Mouse (Mus musculus) stomach, postnatal 0 days (tissue): ENCODE data around the gene Il22ra1. TPM values are rescaled to one million over a fixed set of nuclear protein-coding genes. Genes with fewer than 3 reads are reported as not detected.

Experiments used
- ATAC-seq: fragments of 200-750 bp; cut with Nextera tagmentation; 2 replicates; pipeline ENCODE4 v1.8.0; 2017; ENCODE audit not compliant: low FRiP score, low TSS enrichment
- DNase-seq: peaks from one replicate; pipeline ENCODE4 v3.0.0-alpha.2; 2016; ENCODE audit warnings: low spot score
- H3K27ac ChIP-seq: fragments of 300-500 bp; sonication (generic); replicated peaks from 2 replicates; pipeline ENCODE4 v1.5.1; 2014; ENCODE audit warnings: mild to moderate bottlenecking, control low read depth
- H3K27me3 ChIP-seq: fragments of 300-500 bp; sonication (generic); 2 replicates; pipeline ENCODE4 v1.6.1; 2014; ENCODE audit warnings: low read length; ENCODE audit not compliant: control insufficient read depth, insufficient read depth
- H3K36me3 ChIP-seq: fragments of 300-500 bp; sonication (generic); 2 replicates; pipeline ENCODE4 v1.6.1; 2014; ENCODE audit warnings: low read length, mixed read lengths; ENCODE audit not compliant: control insufficient read depth, insufficient read depth
- H3K4me1 ChIP-seq: fragments of 300-500 bp; sonication (generic); replicated peaks from 2 replicates; pipeline ENCODE4 v1.6.1; 2014; ENCODE audit warnings: antibody characterized with exemption; ENCODE audit not compliant: control insufficient read depth, insufficient read depth
- H3K4me2 ChIP-seq: fragments of 300-500 bp; sonication (generic); replicated peaks from 2 replicates; pipeline ENCODE4 v1.6.1; 2014; ENCODE audit warnings: low read depth, mild to moderate bottlenecking, control low read depth, moderate library complexity
- H3K4me3 ChIP-seq: fragments of 300-500 bp; sonication (generic); 2 replicates; pipeline ENCODE4 v1.5.1; 2014; ENCODE audit warnings: low read depth, low read length, control low read depth
- H3K9ac ChIP-seq: fragments of 300-500 bp; sonication (generic); 2 replicates; pipeline ENCODE4 v1.6.1; 2014; ENCODE audit warnings: mild to moderate bottlenecking, low read length, control low read depth, mixed read lengths
- H3K9me3 ChIP-seq: fragments of 300-500 bp; sonication (generic); 2 replicates; pipeline ENCODE4 v1.6.1; 2016; ENCODE audit warnings: low read length; ENCODE audit not compliant: control insufficient read depth
- CTCF ChIP-seq: IDR thresholded peaks from 2 replicates; pipeline ENCODE4 v1.5.1; 2016; ENCODE audit warnings: antibody characterized with exemption, low read depth, mild to moderate bottlenecking, moderate library complexity
- EP300 ChIP-seq: optimal IDR thresholded peaks from 2 replicates; pipeline ENCODE3; 2016; ENCODE audit warnings: antibody characterized with exemption
- WGBS: fragments of 180-500 bp; shearing (Covaris S2); extraction: QIAGEN DNeasy Blood & Tissue Kit; methylation state at CpG from one replicate; pipeline ENCODE4 v1.1.7; 2014; 5-methylcytosine and 5-hydroxymethylcytosine counted together
- polyA plus RNA-seq: library from polyadenylated mRNA; unstranded; fragments of >200 nt; fragmentation: Nextera tagmentation; extraction: Ambion mirVana; gene quantifications from 2 replicates; pipeline ENCODE4 v1.2.1, GENCODE M21; 2015

The Il22ra1 gene
- polyA plus RNA-seq, 1 experiment from 2014 or later, result 0.63 TPM

GRCm38 (mm10) chr4:135686568-135686953 is 41.4 kb upstream of the Il22ra1 start:
- H3K4me2 ChIP-seq, result peak overlapping the region; percentile 98
- H3K4me3 ChIP-seq, result peak overlapping the region; percentile 62
- TF ChIP-seq EP300, result no peak
- no peaks in the 10 kb centered on the region; the same call in 1 of the 2 replicates for H3K4me1 ChIP-seq
- H3K36me3 ChIP-seq, result no peaks in the 10 kb centered on the region
- peak; percentile 10; the same call in 1 of the 2 replicates for ATAC-seq
- peak overlapping the region; percentile 76 for H3K9ac ChIP-seq
- WGBS, result 1% methylated on average over 21 of the region's 21 CpGs
- no peaks in the 10 kb centered on the region for H3K9me3 ChIP-seq
- DNase-seq, result no peak
- H3K27ac ChIP-seq, result peak overlapping the region; percentile 69
- H3K27me3 ChIP-seq, result no peaks in the 10 kb centered on the region

DNA sequence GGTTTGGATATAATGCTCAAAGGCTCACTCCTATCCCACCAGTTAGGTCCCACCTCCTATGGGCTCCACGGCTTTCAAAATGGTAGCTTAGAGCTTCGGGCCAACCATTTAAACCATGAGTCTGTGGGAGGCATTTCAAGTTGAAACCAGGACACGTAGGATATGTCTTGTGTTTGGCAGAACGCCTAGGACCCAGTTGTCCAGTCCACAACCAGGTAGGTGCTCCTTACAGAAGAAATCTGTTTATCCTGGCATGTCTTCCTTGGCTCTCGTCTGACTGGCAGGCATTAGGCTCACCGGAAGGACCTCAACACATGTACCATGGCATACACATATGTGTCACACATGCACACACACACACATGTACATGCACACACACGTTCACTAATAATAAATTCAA is 38.2 kb upstream of the Il22ra1 start:
- Histone ChIP-seq H3K9ac (no peak overlapping the region), H3K4me3 (no peak overlapping the region), H3K4me2 (no peak overlapping the region), H3K9me3 (no peaks in the 10 kb centered on the region), H3K27ac (no peak overlapping the region), H3K4me1 (no peaks in the 10 kb centered on the region; the same call in 1 of the 2 replicates), H3K27me3 (no peaks in the 10 kb centered on the region), H3K36me3 (no peaks in the 10 kb centered on the region)
- no peak for TF ChIP-seq CTCF
- no peak for TF ChIP-seq EP300
- WGBS, result 87% methylated on average over 7 of the region's 7 CpGs
- DNase-seq (no peak), ATAC-seq (no peak)

DNA sequence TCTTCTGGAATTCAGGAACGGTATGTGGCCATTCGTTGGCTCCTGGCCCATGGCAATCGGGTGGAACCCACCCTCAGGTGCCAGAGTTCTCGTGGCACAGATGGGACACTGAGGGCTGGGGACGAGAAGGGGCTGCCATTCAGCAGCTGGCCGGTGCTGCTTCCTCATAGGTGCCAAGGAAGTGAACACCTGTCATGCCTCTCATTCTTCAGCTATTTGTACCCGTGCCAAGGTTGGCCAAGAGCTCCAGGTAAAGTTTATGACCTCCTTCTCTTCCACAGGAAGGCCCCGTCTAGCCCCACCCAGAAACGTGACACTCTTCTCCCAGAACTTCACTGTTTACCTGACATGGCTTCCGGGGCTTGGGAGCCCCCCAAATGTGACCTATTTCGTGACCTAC is 37.7 kb upstream of the Il22ra1 start:
- 59% methylated on average over 11 of the region's 11 CpGs for WGBS
- no peaks in the 10 kb centered on the region for H3K27me3 ChIP-seq
- H3K4me2 ChIP-seq, result no peak overlapping the region
- H3K9me3 ChIP-seq, result no peaks in the 10 kb centered on the region
- H3K9ac ChIP-seq, result no peak overlapping the region
- H3K4me3 ChIP-seq, result no peak overlapping the region
- DNase-seq, result no peak
- no peaks in the 10 kb centered on the region; the same call in 1 of the 2 replicates for H3K4me1 ChIP-seq
- no peak overlapping the region for H3K27ac ChIP-seq
- no peaks in the 10 kb centered on the region for H3K36me3 ChIP-seq
- no peak for ATAC-seq
- TF ChIP-seq EP300 (no peak), CTCF (no peak)

GRCm38 (mm10) chr4:135692916-135693315 is 35.1 kb upstream of the Il22ra1 start:
- Histone ChIP-seq H3K27ac (no peak overlapping the region), H3K9me3 (no peaks in the 10 kb centered on the region), H3K4me2 (no peak overlapping the region), H3K27me3 (no peaks in the 10 kb centered on the region), H3K4me1 (no peaks in the 10 kb centered on the region), H3K36me3 (no peaks in the 10 kb centered on the region), H3K9ac (no peak overlapping the region), H3K4me3 (no peak overlapping the region)
- peak; percentile 82 for ATAC-seq
- TF ChIP-seq EP300 (no peak), CTCF (no peak)
- WGBS, result 62% methylated on average over 4 of the region's 4 CpGs
- DNase-seq, result no peak

DNA sequence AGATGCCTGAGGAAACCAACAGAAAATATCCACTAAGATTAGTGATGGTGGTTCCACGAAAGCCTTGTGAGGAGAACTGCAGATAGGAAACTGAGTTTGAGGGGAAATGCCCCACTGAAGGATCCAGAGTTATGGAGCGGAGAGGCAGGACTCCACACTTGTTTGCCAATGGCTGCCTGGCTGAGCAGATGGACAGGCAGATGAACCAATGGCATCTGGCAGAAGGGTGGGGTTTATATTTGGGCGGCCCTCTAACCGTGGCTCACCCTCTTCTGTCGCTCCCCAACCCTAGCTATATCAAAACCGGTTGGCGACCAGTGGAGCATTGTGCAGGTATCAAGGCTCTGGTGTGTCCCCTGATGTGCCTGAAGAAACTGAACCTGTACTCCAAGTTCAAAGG is 29.5 kb upstream of the Il22ra1 start:
- no peaks in the 10 kb centered on the region for H3K9me3 ChIP-seq
- H3K27me3 ChIP-seq, result no peaks in the 10 kb centered on the region
- no peaks in the 10 kb centered on the region for H3K4me1 ChIP-seq
- no peak overlapping the region for H3K4me2 ChIP-seq
- no peak overlapping the region for H3K9ac ChIP-seq
- ATAC-seq (no peak), DNase-seq (no peak)
- H3K27ac ChIP-seq, result no peak overlapping the region
- no peak overlapping the region for H3K4me3 ChIP-seq
- 78% methylated on average over 7 of the region's 7 CpGs for WGBS
- no peak for TF ChIP-seq CTCF
- no peak for TF ChIP-seq EP300
- H3K36me3 ChIP-seq, result no peaks in the 10 kb centered on the region

DNA sequence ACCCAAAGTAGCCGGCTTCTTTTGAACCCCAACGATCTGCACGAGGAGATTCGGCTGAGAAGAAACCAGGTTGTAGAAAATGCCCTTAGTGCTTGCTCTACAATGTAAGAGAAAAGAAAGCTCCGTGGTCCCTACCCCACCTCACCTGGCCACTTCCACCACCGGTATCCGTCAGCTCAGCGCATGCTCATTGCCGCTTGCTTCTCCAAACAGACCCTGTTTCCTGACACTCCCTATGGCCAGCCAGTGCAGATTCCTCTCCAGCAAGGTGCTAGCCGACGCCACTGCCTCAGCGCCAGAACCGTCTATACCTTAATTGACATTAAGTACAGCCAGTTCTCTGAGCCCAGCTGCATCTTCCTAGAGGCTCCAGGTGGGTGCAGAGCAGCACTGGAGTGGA is 24.5 kb upstream of the Il22ra1 start:
- no peaks in the 10 kb centered on the region for H3K36me3 ChIP-seq
- ATAC-seq (peak; percentile 40; the same call in 1 of the 2 replicates), DNase-seq (peak; percentile 55)
- no peak overlapping the region for H3K9ac ChIP-seq
- H3K4me3 ChIP-seq, result no peak overlapping the region
- no peak overlapping the region for H3K4me2 ChIP-seq
- no peak overlapping the region for H3K27ac ChIP-seq
- H3K9me3 ChIP-seq, result no peaks in the 10 kb centered on the region
- no peaks in the 10 kb centered on the region for H3K4me1 ChIP-seq
- no peaks in the 10 kb centered on the region for H3K27me3 ChIP-seq
- TF ChIP-seq CTCF (no peak), EP300 (no peak)
- 54% methylated on average over 13 of the region's 13 CpGs for WGBS
